Mouse (Mus musculus) E14TG2a.4 (cell line): Measurements from ENCODE around the gene Gdpd5.

Experiments used
- H3K27me3 ChIP-seq: 2 replicates; pipeline ENCODE4 v1.6.1; 2014; ENCODE audit warnings: low read length, control low read depth; ENCODE audit not compliant: insufficient read depth
- H3K36me3 ChIP-seq: 2 replicates; pipeline ENCODE4 v1.6.1; 2014; ENCODE audit warnings: low read length, control low read depth; ENCODE audit not compliant: insufficient read depth
- H3K4me1 ChIP-seq: replicated peaks from 2 replicates; pipeline ENCODE4 v1.6.1; 2014; ENCODE audit warnings: low read depth, low read length, control low read depth
- H3K4me3 ChIP-seq: replicated peaks from 2 replicates; pipeline ENCODE4 v1.5.1; 2014; ENCODE audit warnings: mild to moderate bottlenecking, low read length
- H3K9me3 ChIP-seq: 2 replicates; pipeline ENCODE4 v1.6.1; 2014; ENCODE audit warnings: low read length, control low read depth
- CTCF ChIP-seq: conservative IDR thresholded peaks from 2 replicates; pipeline ENCODE4 v1.5.1; 2014; ENCODE audit warnings: low read length
- NANOG ChIP-seq: IDR thresholded peaks from 2 replicates; pipeline ENCODE4 v1.6.1; 2014; ENCODE audit warnings: borderline replicate concordance, low read length, mixed read lengths
- POU5F1 ChIP-seq: IDR thresholded peaks from 2 replicates; pipeline ENCODE4 v1.6.1; 2014; ENCODE audit warnings: low read length, borderline replicate concordance

Gdpd5 gene

DNA sequence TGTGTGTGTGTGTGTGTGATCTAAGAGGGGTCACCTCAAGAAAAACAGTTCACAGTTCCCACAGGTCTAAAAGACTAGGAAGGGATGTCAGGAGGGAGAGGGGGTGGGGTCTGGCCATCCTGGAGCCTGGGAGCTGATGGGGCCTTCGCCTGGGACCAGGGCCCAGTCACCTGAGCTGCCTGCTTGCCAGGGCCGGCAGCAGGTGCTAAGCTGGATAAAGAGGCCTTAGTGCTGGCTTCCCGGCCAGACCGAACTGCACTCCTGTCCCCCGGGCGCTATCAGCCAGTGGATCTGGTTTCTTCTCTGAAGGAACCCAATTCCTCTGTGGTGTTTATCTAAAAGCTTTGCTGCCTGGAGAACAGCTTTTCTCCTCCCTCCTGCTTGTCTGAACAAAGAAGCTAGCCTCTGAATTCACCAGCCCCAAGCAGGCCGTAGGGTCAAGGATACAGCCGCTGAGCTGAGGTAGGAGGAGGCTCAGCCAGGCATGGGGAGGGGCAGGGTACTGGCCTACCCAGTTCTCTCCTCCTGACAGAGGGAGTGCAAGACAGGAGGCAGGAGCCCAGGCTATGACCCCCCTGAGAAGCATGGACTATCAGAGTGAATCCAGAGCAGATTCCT is 43.4 kb downstream of the Gdpd5 start:
- no peak overlapping the region for H3K4me3 ChIP-seq
- H3K36me3 ChIP-seq, result no peaks in the 10 kb centered on the region
- H3K4me1 ChIP-seq, result peaks cover 72% of the 10 kb centered on the region
- TF ChIP-seq CTCF, result no peak
- TF ChIP-seq POU5F1, result no peak
- no peak for TF ChIP-seq NANOG
- H3K27me3 ChIP-seq, result peaks cover 68% of the 10 kb centered on the region
- no peaks in the 10 kb centered on the region for H3K9me3 ChIP-seq

DNA sequence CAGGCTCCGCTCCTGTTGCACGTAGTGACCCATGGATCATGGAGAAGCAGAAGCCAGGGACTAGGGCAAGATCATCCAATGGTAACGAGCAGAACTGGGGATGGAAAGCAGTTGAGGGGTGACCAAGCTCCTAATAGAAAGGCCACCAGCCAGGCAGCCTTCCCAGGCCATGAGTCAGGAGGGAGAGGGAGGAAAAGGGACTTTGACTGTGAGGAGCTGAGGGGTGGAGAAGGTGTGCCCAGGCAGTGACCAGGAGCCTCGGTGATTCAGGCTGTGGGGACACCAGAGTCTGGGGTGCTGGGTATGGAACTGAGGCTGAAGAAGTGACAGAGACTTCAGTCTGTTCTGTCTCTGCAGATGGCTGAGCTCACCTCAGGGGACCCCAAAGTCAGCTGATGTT is 44.5 kb downstream of the Gdpd5 start:
- H3K9me3 ChIP-seq, result no peaks in the 10 kb centered on the region
- peaks cover 72% of the 10 kb centered on the region for H3K4me1 ChIP-seq
- no peaks in the 10 kb centered on the region for H3K36me3 ChIP-seq
- no peak for TF ChIP-seq NANOG
- no peak for TF ChIP-seq POU5F1
- TF ChIP-seq CTCF, result no peak
- H3K27me3 ChIP-seq, result peaks cover 67% of the 10 kb centered on the region
- 0 out of 2 replicates have a peak overlapping the region, but pooled peaks have one; percentile 4 for H3K4me3 ChIP-seq

DNA sequence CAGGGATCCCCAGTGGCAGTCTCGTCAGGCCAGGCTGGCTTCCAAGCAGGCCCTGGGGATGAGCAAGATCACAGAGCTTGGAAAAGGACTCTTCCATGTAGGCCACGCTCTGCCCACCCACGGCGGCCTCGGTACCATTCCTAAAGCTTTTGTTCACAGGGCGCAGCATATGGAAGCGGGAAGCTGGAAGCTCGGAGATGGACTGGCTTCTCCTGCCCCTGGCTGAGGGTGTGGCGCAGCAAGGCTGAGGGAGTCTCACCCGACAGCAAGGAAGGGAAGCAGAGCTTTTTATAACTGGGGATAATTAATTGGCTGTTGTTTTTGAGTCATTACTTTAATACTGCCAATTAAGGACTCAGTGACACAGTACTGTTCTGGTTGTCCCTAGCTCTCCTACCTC is 45.8 kb downstream of the Gdpd5 start:
- Histone ChIP-seq H3K27me3 (peaks cover 69% of the 10 kb centered on the region), H3K36me3 (no peaks in the 10 kb centered on the region), H3K4me3 (peak overlapping the region; percentile 35), H3K9me3 (no peaks in the 10 kb centered on the region), H3K4me1 (peaks cover 73% of the 10 kb centered on the region)
- no peak for TF ChIP-seq POU5F1
- no peak for TF ChIP-seq NANOG
- TF ChIP-seq CTCF, result no peak

DNA sequence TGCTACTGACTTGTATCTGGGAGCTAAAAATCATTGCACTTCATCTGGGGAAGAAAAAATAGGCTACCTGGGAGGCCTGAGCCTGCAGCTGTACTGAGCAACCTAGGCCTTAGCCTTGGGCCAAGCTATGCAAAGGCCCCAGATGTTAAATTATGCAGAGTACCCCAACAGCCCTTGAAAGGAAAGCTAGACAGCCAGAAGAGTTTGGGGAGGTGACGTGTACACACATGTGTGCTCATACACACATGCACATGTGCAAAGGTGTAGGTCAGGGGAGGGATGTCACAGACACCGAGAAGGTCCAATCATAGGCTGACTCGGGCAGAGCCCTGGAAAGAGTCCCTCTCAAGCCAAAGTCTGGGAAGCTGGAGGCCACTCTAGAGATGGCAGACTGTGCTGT is 46.8 kb downstream of the Gdpd5 start:
- Histone ChIP-seq H3K4me1 (peaks cover 82% of the 10 kb centered on the region), H3K27me3 (peaks cover 71% of the 10 kb centered on the region), H3K36me3 (no peaks in the 10 kb centered on the region), H3K4me3 (no peak overlapping the region), H3K9me3 (no peaks in the 10 kb centered on the region)
- no peak for TF ChIP-seq CTCF

DNA sequence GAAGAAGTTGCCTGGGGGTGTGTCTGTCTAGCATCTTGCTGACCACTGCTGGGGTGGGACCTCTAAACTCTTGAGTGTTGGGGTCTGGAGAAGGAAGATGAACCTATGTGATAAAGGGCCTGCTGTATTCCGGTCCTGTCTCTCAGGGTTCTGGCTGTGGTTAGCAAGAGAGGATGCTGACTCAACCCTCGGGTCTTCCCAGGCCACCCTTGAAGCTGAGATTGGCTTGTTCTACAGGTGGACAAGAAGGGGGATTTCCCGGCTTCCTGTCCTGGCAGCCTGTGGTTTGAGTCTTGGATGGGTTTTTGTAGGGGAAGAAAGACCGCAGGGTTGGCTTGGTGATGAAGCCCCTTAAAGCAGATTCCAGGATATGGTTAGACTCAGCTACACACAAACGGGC is 47.6 kb downstream of the Gdpd5 start:
- Histone ChIP-seq H3K4me3 (no peak overlapping the region), H3K9me3 (no peaks in the 10 kb centered on the region), H3K27me3 (peaks cover 76% of the 10 kb centered on the region), H3K4me1 (peaks cover 88% of the 10 kb centered on the region), H3K36me3 (no peaks in the 10 kb centered on the region)
- no peak for TF ChIP-seq POU5F1
- TF ChIP-seq NANOG, result no peak
- no peak for TF ChIP-seq CTCF

DNA sequence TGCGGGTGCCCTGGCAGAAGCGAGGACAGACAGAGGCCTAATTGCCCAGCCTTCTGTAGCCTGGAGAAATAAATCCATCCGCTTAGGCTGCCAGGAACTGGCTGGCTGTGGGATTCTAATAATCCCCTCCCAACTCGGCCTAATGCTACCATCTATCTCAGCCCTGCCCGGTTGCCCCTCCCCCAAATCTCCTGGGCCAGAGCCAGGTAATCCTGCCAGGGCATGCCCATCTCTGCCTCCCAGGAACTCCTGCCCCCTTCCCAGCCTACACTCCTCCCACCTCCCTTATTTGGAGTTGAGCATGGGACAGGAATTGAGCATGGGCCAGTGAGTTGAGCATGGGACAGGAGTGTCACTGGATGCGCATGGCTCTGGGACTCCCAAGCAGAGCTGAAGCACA is 48.6 kb downstream of the Gdpd5 start:
- no peak overlapping the region for H3K4me3 ChIP-seq
- peaks cover 82% of the 10 kb centered on the region for H3K4me1 ChIP-seq
- no peak for TF ChIP-seq POU5F1
- no peak for TF ChIP-seq NANOG
- no peak for TF ChIP-seq CTCF
- H3K9me3 ChIP-seq, result no peaks in the 10 kb centered on the region
- H3K27me3 ChIP-seq, result peaks cover 80% of the 10 kb centered on the region
- no peaks in the 10 kb centered on the region for H3K36me3 ChIP-seq

DNA sequence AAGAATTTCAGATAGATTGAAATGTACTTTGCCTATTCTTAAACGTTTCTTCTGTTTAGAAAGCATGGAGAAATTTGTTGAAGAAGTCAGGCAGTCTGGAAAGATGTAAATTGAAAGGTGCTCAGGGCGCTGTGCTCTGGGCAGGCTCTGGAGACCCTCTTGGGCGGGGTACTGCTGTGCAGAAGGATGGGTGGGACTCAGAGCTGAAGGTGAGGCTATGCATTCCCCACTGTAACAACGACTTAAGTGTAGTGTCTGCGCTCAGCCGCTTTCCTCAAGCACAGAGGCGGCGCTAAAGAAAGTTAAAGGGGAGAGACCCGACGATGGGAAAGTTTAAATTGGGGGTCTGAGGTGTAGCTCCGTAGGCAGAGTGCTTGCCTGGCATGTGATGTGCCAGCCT is 49.0 kb downstream of the Gdpd5 start:
- H3K36me3 ChIP-seq, result no peaks in the 10 kb centered on the region
- H3K4me3 ChIP-seq, result no peak overlapping the region
- peaks cover 78% of the 10 kb centered on the region for H3K4me1 ChIP-seq
- H3K27me3 ChIP-seq, result peaks cover 80% of the 10 kb centered on the region
- TF ChIP-seq CTCF (no peak), NANOG (no peak), POU5F1 (no peak)
- H3K9me3 ChIP-seq, result no peaks in the 10 kb centered on the region

DNA sequence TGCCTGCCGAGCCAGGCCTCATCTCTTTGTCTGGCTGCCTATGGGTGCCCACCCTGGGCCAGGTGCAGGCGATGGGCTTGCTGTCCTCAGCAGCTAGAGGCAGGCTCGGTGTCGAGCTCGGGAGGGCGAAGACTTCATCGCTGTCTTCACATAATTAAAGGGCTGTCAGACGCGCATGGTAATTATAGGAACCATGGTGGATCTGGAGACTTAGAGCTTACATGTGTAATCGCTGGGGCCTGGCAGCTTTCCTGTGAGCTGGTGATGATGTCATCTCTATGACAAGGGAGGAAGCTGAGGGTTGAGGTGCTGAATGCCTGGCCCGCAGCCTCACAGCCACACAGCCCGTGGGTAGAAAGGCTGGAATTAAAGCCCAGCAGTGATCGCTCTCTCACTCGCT is 51.0 kb downstream of the Gdpd5 start:
- H3K4me1 ChIP-seq, result peaks cover 71% of the 10 kb centered on the region
- no peaks in the 10 kb centered on the region for H3K9me3 ChIP-seq
- 0 out of 2 replicates have a peak overlapping the region, but pooled peaks have one; percentile 26 for H3K4me3 ChIP-seq
- TF ChIP-seq CTCF (no peak), POU5F1 (no peak), NANOG (no peak)
- H3K27me3 ChIP-seq, result peaks cover 73% of the 10 kb centered on the region
- no peaks in the 10 kb centered on the region for H3K36me3 ChIP-seq

DNA sequence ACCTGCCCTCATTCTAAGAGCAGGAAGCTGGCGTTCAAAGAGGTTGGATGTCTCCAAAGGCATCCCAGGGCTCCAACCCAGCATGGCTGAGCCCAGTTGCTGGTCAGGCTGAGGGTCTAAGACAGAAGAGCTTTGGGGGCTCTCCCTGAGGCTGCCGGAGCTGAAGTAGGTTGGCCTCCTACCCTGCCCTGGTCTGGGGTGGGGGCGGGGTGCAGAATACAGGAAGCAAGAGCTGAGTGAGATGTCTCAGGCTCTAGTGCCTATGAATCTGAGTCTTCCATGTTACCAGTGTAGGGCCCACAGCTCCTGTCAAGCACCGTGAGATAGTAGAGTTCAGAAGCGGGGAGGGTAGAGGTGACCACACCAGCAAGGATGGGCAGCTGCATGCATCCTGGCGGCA is 51.6 kb downstream of the Gdpd5 start:
- H3K4me3 ChIP-seq, result no peak overlapping the region
- H3K9me3 ChIP-seq, result no peaks in the 10 kb centered on the region
- no peaks in the 10 kb centered on the region for H3K36me3 ChIP-seq
- no peak for TF ChIP-seq NANOG
- no peak for TF ChIP-seq POU5F1
- TF ChIP-seq CTCF, result no peak
- peaks cover 65% of the 10 kb centered on the region for H3K4me1 ChIP-seq
- peaks cover 73% of the 10 kb centered on the region for H3K27me3 ChIP-seq
